Mouse (Mus musculus): ENCODE results near the gene Ppp2r5d. TPM values are rescaled to one million over a fixed set of nuclear protein-coding genes. Genes with fewer than 3 reads are reported as not detected.

The Ppp2r5d gene
- polyA plus RNA-seq, 2 experiments, result 83.2 to 115 TPM

DNA sequence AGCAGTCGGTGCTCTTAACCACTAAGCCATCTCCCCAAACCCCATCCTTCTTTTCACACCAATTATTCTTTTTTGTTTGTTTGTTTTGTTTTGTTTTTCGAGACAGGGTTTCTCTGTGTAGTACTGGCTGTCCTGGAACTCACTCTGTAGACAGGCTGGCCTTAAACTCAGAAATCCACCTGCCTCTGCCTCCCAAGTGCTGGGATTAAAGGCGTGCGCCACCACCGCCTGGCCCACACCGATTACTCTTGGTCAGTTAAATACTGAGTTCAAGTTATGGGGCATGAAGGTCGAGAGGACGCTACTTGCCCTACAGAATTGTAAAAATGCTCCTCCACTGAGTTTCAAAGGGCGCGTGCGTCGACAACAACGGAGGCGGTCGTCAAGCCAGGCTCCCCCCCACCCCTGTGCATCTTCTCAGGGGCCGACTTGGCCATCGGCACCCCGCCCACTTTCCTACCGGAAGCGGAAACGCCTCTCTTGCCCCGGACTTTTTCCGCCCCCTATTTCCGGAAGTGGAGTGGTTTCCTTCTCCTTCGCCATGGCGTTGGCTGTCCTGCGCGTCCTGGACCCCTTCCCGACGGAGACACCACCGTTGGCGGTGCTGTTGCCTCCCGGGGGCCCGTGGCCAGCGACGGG is 6.2 kb upstream of the Ppp2r5d start, which contains the start of gene Pex6:
Gene Pex6, plus strand, starts transcription at position 505 of the 639 bp plus-strand sequence.
- H3K27ac ChIP-seq (replicated peaks; ENCODE audit: low read depth, low read length), result peak within 1 kb of the TSS; percentile 58
- peaks cover 19% of the 10 kb centered on the region for H3K36me3 ChIP-seq (ENCODE audit: control insufficient read depth, insufficient read depth, low read length)
- no peaks in the 10 kb centered on the region for H3K27me3 ChIP-seq (ENCODE audit: control insufficient read depth, insufficient read depth, low read length)
- H3K4me1 ChIP-seq (ENCODE audit: control insufficient read depth, insufficient read depth, low read length), result peaks cover 7% of the 10 kb centered on the region
- no peaks in the 10 kb centered on the region for H3K9me3 ChIP-seq (ENCODE audit: control insufficient read depth, low read length)
- H3K9ac ChIP-seq (ENCODE audit: low read depth, low read length, severe bottlenecking), result peak within 1 kb of the TSS; percentile 88
- DNase-seq (ENCODE audit: low spot score) (peak; percentile 97), ATAC-seq (ENCODE audit: low FRiP score, low read depth) (peak; percentile 94)
- H3K4me3 ChIP-seq (replicated peaks; ENCODE audit: low read length), result peak within 1 kb of the TSS; percentile 99
- TF ChIP-seq POLR2A (IDR thresholded peaks at IDR 0.05; ENCODE audit: borderline replicate concordance, extremely low read depth, insufficient read depth, insufficient read length), result peak; percentile 34; the same call in 1 of the 2 replicates
- WGBS, result 7% methylated on average over 36 of the region's 36 CpGs
- peak within 1 kb of the TSS; percentile 97 for H3K4me2 ChIP-seq (replicated peaks; ENCODE audit: low read depth, low read length, severe bottlenecking)

DNA sequence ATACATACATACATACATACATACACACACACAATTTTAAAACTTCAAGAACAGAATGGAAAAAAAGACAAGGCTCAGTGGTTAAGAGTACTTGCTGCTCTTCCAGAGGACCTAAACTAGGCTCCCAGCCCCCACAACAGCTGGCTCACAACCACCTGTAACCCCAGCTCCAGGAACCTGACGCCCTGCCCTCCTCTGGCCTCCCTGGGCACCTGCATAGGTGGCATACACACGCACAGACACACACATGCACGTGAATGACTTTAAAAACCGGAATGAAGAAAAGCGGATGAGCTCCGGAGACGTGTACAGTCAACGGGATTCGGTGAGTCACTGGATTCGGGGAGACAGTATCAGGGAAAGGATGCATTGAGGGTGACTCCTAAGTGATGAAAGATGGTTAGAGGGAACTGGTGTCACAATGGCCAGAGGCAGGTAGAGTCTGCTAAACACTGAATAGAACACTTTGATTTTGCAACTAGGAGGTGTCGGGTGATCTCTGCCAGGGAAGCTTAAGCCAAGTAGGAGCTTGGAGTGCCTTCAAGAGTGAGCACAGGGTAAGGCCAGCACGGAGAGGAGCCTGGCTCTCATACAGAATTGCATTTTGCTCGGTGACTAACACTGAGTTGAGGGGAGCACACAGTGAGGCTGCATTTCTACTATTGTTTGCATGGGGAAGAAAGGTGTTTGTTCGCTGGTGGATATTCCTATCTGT is 1.6 kb upstream of the Ppp2r5d start:
- Histone ChIP-seq H3K4me1 (ENCODE audit: control insufficient read depth, insufficient read depth, low read length) (peaks cover 22% of the 10 kb centered on the region), H3K9ac (ENCODE audit: low read depth, low read length, severe bottlenecking) (no peak overlapping the region), H3K4me2 (replicated peaks; ENCODE audit: low read depth, low read length, severe bottlenecking) (no peak overlapping the region), H3K27me3 (ENCODE audit: control insufficient read depth, insufficient read depth, low read length) (no peaks in the 10 kb centered on the region), H3K4me3 (replicated peaks; ENCODE audit: low read length) (no peak overlapping the region), H3K27ac (replicated peaks; ENCODE audit: low read depth, low read length) (no peak overlapping the region), H3K36me3 (ENCODE audit: control insufficient read depth, insufficient read depth, low read length) (no peaks in the 10 kb centered on the region), H3K9me3 (ENCODE audit: control insufficient read depth, low read length) (no peaks in the 10 kb centered on the region)
- DNase-seq (ENCODE audit: low spot score) (no peak), ATAC-seq (ENCODE audit: low FRiP score, low read depth) (no peak)
- no peak for TF ChIP-seq POLR2A (IDR thresholded peaks at IDR 0.05; ENCODE audit: borderline replicate concordance, extremely low read depth, insufficient read depth, insufficient read length)
- 92% methylated on average over 14 of the region's 14 CpGs for WGBS

DNA sequence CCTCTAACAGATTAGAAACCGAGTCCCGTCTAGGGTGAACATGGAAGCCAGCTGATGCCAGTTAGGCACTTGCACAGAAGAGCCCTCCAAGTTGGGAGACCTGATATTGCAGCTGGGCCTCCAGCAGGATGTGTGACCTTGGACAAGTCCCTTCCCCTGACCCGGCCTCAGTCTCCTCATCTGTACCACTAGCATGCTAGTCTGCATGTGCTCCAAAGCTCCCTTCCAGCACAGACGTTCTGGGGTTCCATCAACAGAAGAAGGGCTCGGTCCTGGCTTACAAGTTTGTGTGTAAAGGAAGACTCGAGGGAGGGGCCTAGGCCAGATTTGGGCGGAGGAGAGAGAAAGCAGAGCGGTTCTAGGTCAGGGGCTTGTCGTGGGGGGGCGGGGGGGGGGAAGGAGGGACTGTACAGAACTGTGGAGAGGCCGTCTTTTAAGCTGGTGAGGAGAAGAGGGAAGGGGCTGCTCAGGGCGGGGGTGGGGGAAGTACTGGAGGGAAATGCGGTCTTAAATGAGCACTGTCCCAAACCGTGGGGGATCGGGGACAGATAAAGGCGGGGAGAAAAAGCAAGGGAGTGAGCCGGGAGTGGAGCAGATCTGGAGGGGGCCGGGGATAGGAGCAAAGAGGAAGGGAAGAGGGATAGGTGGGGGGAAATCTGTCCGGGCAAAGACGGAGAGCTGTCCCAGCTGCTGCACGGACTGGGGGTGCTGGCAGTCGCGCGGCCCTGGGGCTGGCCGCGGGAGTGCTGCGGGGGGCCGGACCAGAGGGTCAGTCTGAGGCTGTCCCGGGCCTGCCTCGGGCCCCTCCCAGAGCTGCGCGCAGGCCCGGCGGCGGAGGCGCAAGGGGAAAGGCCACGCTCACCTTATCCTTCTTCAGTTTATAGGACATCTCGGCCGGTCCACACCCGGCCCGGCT is 682 bp downstream of the Ppp2r5d start:
- peak; percentile 72 for ATAC-seq (ENCODE audit: low FRiP score, low read depth)
- no peak; the same call in 1 of the 2 replicates for TF ChIP-seq POLR2A (IDR thresholded peaks at IDR 0.05; ENCODE audit: borderline replicate concordance, extremely low read depth, insufficient read depth, insufficient read length)
- Histone ChIP-seq H3K27ac (replicated peaks; ENCODE audit: low read depth, low read length) (peak overlapping the region; percentile 83), H3K9me3 (ENCODE audit: control insufficient read depth, low read length) (no peaks in the 10 kb centered on the region), H3K36me3 (ENCODE audit: control insufficient read depth, insufficient read depth, low read length) (peaks cover 8% of the 10 kb centered on the region), H3K4me3 (replicated peaks; ENCODE audit: low read length) (peak overlapping the region; percentile 91), H3K9ac (ENCODE audit: low read depth, low read length, severe bottlenecking) (peak overlapping the region; percentile 92), H3K4me2 (replicated peaks; ENCODE audit: low read depth, low read length, severe bottlenecking) (peak overlapping the region; percentile 73), H3K27me3 (ENCODE audit: control insufficient read depth, insufficient read depth, low read length) (no peaks in the 10 kb centered on the region), H3K4me1 (ENCODE audit: control insufficient read depth, insufficient read depth, low read length) (peaks cover 22% of the 10 kb centered on the region)
- WGBS, result 5% methylated on average over 30 of the region's 41 CpGs
- DNase-seq (ENCODE audit: low spot score), result no peak

DNA sequence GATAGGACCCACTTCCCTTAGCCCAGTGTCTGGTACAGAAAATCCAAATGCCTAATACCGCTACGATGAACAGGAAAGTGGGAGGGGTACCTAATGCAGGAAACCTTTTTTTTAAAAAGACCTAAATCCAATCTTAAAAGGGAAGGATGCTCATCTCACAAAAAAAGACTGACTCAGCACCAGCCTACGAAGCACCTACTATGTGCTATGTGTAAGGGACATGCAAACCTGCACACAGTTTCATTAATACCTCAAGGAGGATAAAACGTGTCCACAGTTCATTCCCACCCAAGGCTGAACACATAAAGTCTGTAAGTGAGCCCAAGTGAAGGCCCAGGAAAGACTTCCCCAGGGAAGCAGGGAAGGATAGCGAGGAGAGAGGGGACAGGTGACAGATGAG is 2.4 kb downstream of the Ppp2r5d start:
- Histone ChIP-seq H3K4me2 (replicated peaks; ENCODE audit: low read depth, low read length, severe bottlenecking) (no peak overlapping the region), H3K4me1 (ENCODE audit: control insufficient read depth, insufficient read depth, low read length) (peaks cover 22% of the 10 kb centered on the region), H3K27ac (replicated peaks; ENCODE audit: low read depth, low read length) (no peak overlapping the region), H3K27me3 (ENCODE audit: control insufficient read depth, insufficient read depth, low read length) (no peaks in the 10 kb centered on the region), H3K9me3 (ENCODE audit: control insufficient read depth, low read length) (no peaks in the 10 kb centered on the region), H3K36me3 (ENCODE audit: control insufficient read depth, insufficient read depth, low read length) (peaks cover 24% of the 10 kb centered on the region), H3K9ac (ENCODE audit: low read depth, low read length, severe bottlenecking) (peak overlapping the region; percentile 41; the same call in 1 of the 2 replicates), H3K4me3 (replicated peaks; ENCODE audit: low read length) (no peak overlapping the region)
- WGBS, result 89% methylated on average over 5 of the region's 5 CpGs
- ATAC-seq (ENCODE audit: low FRiP score, low read depth) (no peak), DNase-seq (ENCODE audit: low spot score) (no peak)
- no peak for TF ChIP-seq POLR2A (IDR thresholded peaks at IDR 0.05; ENCODE audit: borderline replicate concordance, extremely low read depth, insufficient read depth, insufficient read length)

DNA sequence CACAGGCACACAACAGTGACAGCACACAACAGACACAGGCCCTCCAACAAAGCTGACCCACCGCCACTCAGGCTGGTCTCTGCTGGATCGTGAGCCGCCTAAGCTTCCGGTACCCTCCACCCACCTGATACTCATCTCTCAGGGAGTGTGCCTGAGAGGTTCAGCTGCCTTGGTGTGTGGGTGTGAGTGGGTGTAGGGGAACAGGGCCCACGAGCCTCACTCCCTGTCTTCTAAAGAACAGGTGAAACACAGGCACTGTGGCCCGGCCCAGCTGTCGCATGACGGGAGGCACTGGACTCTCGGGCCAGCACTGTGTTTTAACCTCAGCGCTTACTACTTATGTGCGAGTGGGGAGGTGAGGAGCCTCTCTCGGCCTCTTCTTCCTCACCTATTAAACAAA is 2.8 kb downstream of the Ppp2r5d start:
- Histone ChIP-seq H3K4me2 (replicated peaks; ENCODE audit: low read depth, low read length, severe bottlenecking) (no peak overlapping the region), H3K36me3 (ENCODE audit: control insufficient read depth, insufficient read depth, low read length) (peaks cover 27% of the 10 kb centered on the region), H3K27me3 (ENCODE audit: control insufficient read depth, insufficient read depth, low read length) (no peaks in the 10 kb centered on the region), H3K9me3 (ENCODE audit: control insufficient read depth, low read length) (no peaks in the 10 kb centered on the region), H3K9ac (ENCODE audit: low read depth, low read length, severe bottlenecking) (0 out of 2 replicates have a peak overlapping the region, but pooled peaks have one; percentile 12), H3K27ac (replicated peaks; ENCODE audit: low read depth, low read length) (no peak overlapping the region), H3K4me1 (ENCODE audit: control insufficient read depth, insufficient read depth, low read length) (peaks cover 22% of the 10 kb centered on the region), H3K4me3 (replicated peaks; ENCODE audit: low read length) (no peak overlapping the region)
- ATAC-seq (ENCODE audit: low FRiP score, low read depth), result no peak
- TF ChIP-seq POLR2A (IDR thresholded peaks at IDR 0.05; ENCODE audit: borderline replicate concordance, extremely low read depth, insufficient read depth, insufficient read length), result no peak
- WGBS, result 86% methylated on average over 11 of the region's 12 CpGs
- DNase-seq (ENCODE audit: low spot score), result no peak
